Mouse (Mus musculus) skeletal muscle tissue, adult 2 months (tissue): ENCODE data around the gene Tmem97.

Source experiments
- DNase-seq: peaks from one replicate; pipeline ENCODE4 v3.0.0-alpha.2; 2012; ENCODE audit warnings: low read depth, low spot score

The Tmem97 gene

GRCm38 (mm10) chr11:78513106-78513790, 37.3 kb downstream of the Tmem97 start:
- no peak for DNase-seq

GRCm38 (mm10) chr11:78512025-78512957, 38.3 kb downstream of the Tmem97 start, which contains the start of the genes Tmem199 and Poldip2:
Tmem199 (minus strand) TSS chr11:78512172.
Poldip2 (plus strand) TSS chr11:78512193.
- peak; percentile 87 for DNase-seq

- no peak for DNase-seq
Observed at GRCm38 (mm10) chr11:78509148-78509547, 41.4 kb downstream of the Tmem97 start.

- no peak for DNase-seq
Observed at GRCm38 (mm10) chr11:78505430-78505829, 45.1 kb downstream of the Tmem97 start.

- DNase-seq = no peak
Observed at GRCm38 (mm10) chr11:78502909-78503650, 47.5 kb downstream of the Tmem97 start, which contains the start of gene Sebox. Sebox (plus strand) TSS chr11:78503447.

GRCm38 (mm10) chr11:78501529-78501928, 49.0 kb downstream of the Tmem97 start:
- no peak for DNase-seq

GRCm38 (mm10) chr11:78500623-78501202, 49.9 kb downstream of the Tmem97 start:
- no peak for DNase-seq

GRCm38 (mm10) chr11:78499543-78499942, 51.0 kb downstream of the Tmem97 start:
- DNase-seq = no peak

- peak; percentile 73 for DNase-seq
Observed at GRCm38 (mm10) chr11:78499004-78499403, 51.6 kb downstream of the Tmem97 start, which contains the start of gene Vtn. Vtn (plus strand) TSS chr11:78499091.

GRCm38 (mm10) chr11:78497544-78498522, 52.7 kb downstream of the Tmem97 start, which contains the start of gene Sarm1:
Sarm1 (minus strand) TSS chr11:78497754.
- DNase-seq = peak; percentile 81

- no peak for DNase-seq
Observed at GRCm38 (mm10) chr11:78497071-78497541, 53.5 kb downstream of the Tmem97 start.

GRCm38 (mm10) chr11:78495904-78496303, 54.7 kb downstream of the Tmem97 start:
- DNase-seq = no peak
